Mouse (Mus musculus): ENCODE measurements around the gene Tex101.
"Not testable (repeated sequence)": the region's sequence is repeated elsewhere in the genome, so short reads cannot be mapped to it uniquely, and the experiment has no call there.

The Tex101 gene

GRCm38 (mm10) chr7:24676575-24676974 is at the start of gene Tex101:
Tex101 (minus strand) TSS chr7:24676675.
- no peak for DNase-seq

- no peak for DNase-seq
Observed at GRCm38 (mm10) chr7:24715039-24715438, 38.6 kb upstream of the Tex101 start.

- DNase-seq = no peak
Observed at GRCm38 (mm10) chr7:24708832-24709292, 32.4 kb upstream of the Tex101 start, which contains the start of gene BC049730. BC049730 (plus strand) TSS chr7:24709242.

GRCm38 (mm10) chr7:24702841-24703240 is 26.4 kb upstream of the Tex101 start:
- DNase-seq = not testable (repeated sequence)

- DNase-seq = not testable (repeated sequence)
Observed at GRCm38 (mm10) chr7:24697891-24698290, 21.4 kb upstream of the Tex101 start.

- not testable (repeated sequence) for DNase-seq
Observed at GRCm38 (mm10) chr7:24692693-24693092, 16.2 kb upstream of the Tex101 start.

- DNase-seq = not testable (repeated sequence)
Observed at GRCm38 (mm10) chr7:24687519-24687918, 11.0 kb upstream of the Tex101 start.

- peak; percentile 71 for DNase-seq
Observed at GRCm38 (mm10) chr7:24684121-24684520, 7.6 kb upstream of the Tex101 start.

- no peak for DNase-seq
Observed at GRCm38 (mm10) chr7:24671944-24672439, 4.5 kb downstream of the Tex101 start.

- DNase-seq = no peak
Observed at GRCm38 (mm10) chr7:24664959-24665358, 11.5 kb downstream of the Tex101 start.

GRCm38 (mm10) chr7:24664301-24664700 is 12.2 kb downstream of the Tex101 start:
- no peak for DNase-seq

GRCm38 (mm10) chr7:24662575-24662974 is 13.9 kb downstream of the Tex101 start:
- DNase-seq = peak; percentile 93

GRCm38 (mm10) chr7:24661118-24661904 is 15.2 kb downstream of the Tex101 start:
- DNase-seq = peak; percentile 54

GRCm38 (mm10) chr7:24659737-24660357 is 16.6 kb downstream of the Tex101 start:
- no peak for DNase-seq

- peak; percentile 76 for DNase-seq
Observed at GRCm38 (mm10) chr7:24653681-24654080, 22.8 kb downstream of the Tex101 start.

GRCm38 (mm10) chr7:24646486-24646885 is 30.0 kb downstream of the Tex101 start:
- no peak for DNase-seq

GRCm38 (mm10) chr7:24644996-24645395 is 31.5 kb downstream of the Tex101 start:
- DNase-seq = no peak

GRCm38 (mm10) chr7:24644492-24644891 is 32.0 kb downstream of the Tex101 start:
- DNase-seq = no peak

GRCm38 (mm10) chr7:24642491-24642890 is 34.0 kb downstream of the Tex101 start:
- DNase-seq = peak; percentile 84

GRCm38 (mm10) chr7:24640450-24640849 is 36.0 kb downstream of the Tex101 start:
- no peak for DNase-seq

- DNase-seq = peak; percentile 43
Observed at GRCm38 (mm10) chr7:24638026-24638856, 38.2 kb downstream of the Tex101 start.

GRCm38 (mm10) chr7:24637046-24637445 is 39.4 kb downstream of the Tex101 start:
- no peak for DNase-seq

- no peak for DNase-seq
Observed at GRCm38 (mm10) chr7:24636264-24636663, 40.2 kb downstream of the Tex101 start, which contains the start of gene Lypd3. Lypd3 (plus strand) TSS chr7:24636550.

Measured in thymus, postnatal 4 days (tissue).